ENCODE assay signal across 9 mouse cellular contexts in genomic region chr1:69759544-69759943, GRCm38 (mm10).
DNase-seq lines count a peak whose midpoint lies in the region; ATAC-seq and TF ChIP-seq lines count a peak whose summit lies in the region.
"Had no signal": no experiment of that assay in that cellular context is flagged by ENCODE, and none has a peak within 500 bp of the region (broad histone marks: within the 10 kb centered on the region; RNA-seq: fewer than 3 reads in every experiment).

No protein-coding gene starts in this region.

- H3K9ac ChIP-seq in liver, postnatal 0 days (replicated peaks), result no peak overlapping the region

- WGBS in spleen, adult 2 months, result 28% methylated on average over 13 of the region's 13 CpGs
- 47% methylated on average over 13 of the region's 13 CpGs for WGBS in liver, postnatal 0 days (ENCODE audit: insufficient replicate concordance)

- no peaks in the 10 kb centered on the region for H3K36me3 ChIP-seq in spleen, adult 2 months (ENCODE audit: control insufficient read depth, insufficient read depth, low read length)
- no peaks in the 10 kb centered on the region for H3K36me3 ChIP-seq in liver, postnatal 0 days (replicated peaks; ENCODE audit: insufficient read depth, low read length)

- no peak for TF ChIP-seq CTCF in gastrocnemius, adult 2 months (IDR thresholded peaks at IDR 0.05)
- no peak for TF ChIP-seq CTCF in spleen, adult 2 months (IDR thresholded peaks at IDR 0.05; ENCODE audit: extremely low read depth, insufficient read depth, insufficient read length, insufficient replicate concordance)
- no peak for TF ChIP-seq CTCF in liver, postnatal 0 days (IDR thresholded peaks at IDR 0.05; ENCODE audit: low read depth)

- no peak for TF ChIP-seq EP300 in liver, postnatal 0 days (IDR thresholded peaks at IDR 0.05; ENCODE audit: low read depth)

- no peak for TF ChIP-seq POLR2A in spleen, adult 2 months (IDR thresholded peaks at IDR 0.05; ENCODE audit: low read depth, low read length)

- H3K9me3 ChIP-seq in liver, postnatal 0 days (ENCODE audit: low read length), result 0 out of 2 replicates have a peak, but pooled peaks cover 2% of the 10 kb centered on the region

- H3K27me3 ChIP-seq in spleen, adult 2 months (ENCODE audit: control insufficient read depth, insufficient read depth, low read length), result no peaks in the 10 kb centered on the region
- H3K27me3 ChIP-seq in liver, postnatal 0 days (ENCODE audit: insufficient read depth, low read length), result no peaks in the 10 kb centered on the region

- no peak for ATAC-seq in liver, postnatal 0 days
- ATAC-seq: Patski had no signal

- DNase-seq in gastrocnemius, adult 2 months, result no peak
- no peak for DNase-seq in gastrocnemius, postnatal 36 days
- DNase-seq in spleen, adult 2 months (ENCODE audit: low read depth in 1 of 2, low spot score in 2 of 2), result peak in 1 of 2 experiments; percentile 14
- DNase-seq in spleen, adult 12 weeks (ENCODE audit: low spot score), result no peak
- DNase-seq in liver, postnatal 0 days, result no peak
- DNase-seq in adrenal gland, postnatal 14 days, result no peak
- no peak for DNase-seq in urinary bladder, postnatal 10 days (ENCODE audit: low spot score)
- no peak for DNase-seq in spleen, postnatal 10 days (ENCODE audit: low spot score in 2 of 2)

- H3K4me3 ChIP-seq in gastrocnemius, adult 2 months, result peak overlapping the region; percentile 57
- H3K4me3 ChIP-seq in spleen, adult 2 months (ENCODE audit: extremely low read depth, insufficient read depth, insufficient read length), result peak overlapping the region; percentile 25; the same call in 1 of the 2 replicates
- peak overlapping the region; percentile 9; the same call in 1 of the 2 replicates for H3K4me3 ChIP-seq in liver, postnatal 0 days (ENCODE audit: low read depth, low read length)

- H3K27ac ChIP-seq in gastrocnemius, adult 2 months, result no peak overlapping the region
- H3K27ac ChIP-seq in spleen, adult 2 months (ENCODE audit: insufficient read depth, low read length), result no peak overlapping the region
- no peak overlapping the region for H3K27ac ChIP-seq in liver, postnatal 0 days (ENCODE audit: low read depth)

- H3K4me2 ChIP-seq in liver, postnatal 0 days (ENCODE audit: low read depth, low read length), result peak overlapping the region; percentile 27; the same call in 1 of the 2 replicates

- intact Hi-C loops in gastrocnemius, adult 2 months (cut with DNase I), result no loop called here
- intact Hi-C loops in gastrocnemius, postnatal 36 days (cut with DNase I), result no loop called here

- no peaks in the 10 kb centered on the region for H3K4me1 ChIP-seq in spleen, adult 2 months (ENCODE audit: control insufficient read depth, insufficient read depth, insufficient read length)
- no peaks in the 10 kb centered on the region for H3K4me1 ChIP-seq in liver, postnatal 0 days (ENCODE audit: insufficient read depth)
